Mouse (Mus musculus) embryonic facial prominence, embryonic 14.5 days (tissue): Measurements from ENCODE around the gene Eml4. TPM values are rescaled to one million over a fixed set of nuclear protein-coding genes. Genes with fewer than 3 reads are reported as not detected.

Experiments used
- ATAC-seq: fragments of 200-750 bp; cut with Nextera tagmentation; 2 replicates; pipeline ENCODE4 v1.8.0; 2017; ENCODE audit warnings: low read depth, moderate number of reproducible peaks, moderate TSS enrichment
- DNase-seq: peaks from one replicate; pipeline ENCODE4 v3.0.0-alpha.2; 2015; ENCODE audit warnings: low spot score
- H3K27ac ChIP-seq: fragments of 300-500 bp; sonication (generic); replicated peaks from 2 replicates; pipeline ENCODE4 v1.5.1; 2014; ENCODE audit warnings: low read depth, mild to moderate bottlenecking, low read length, moderate library complexity
- H3K27me3 ChIP-seq: fragments of 300-500 bp; sonication (generic); replicated peaks from 2 replicates; pipeline ENCODE4 v1.6.1; 2014; ENCODE audit warnings: low read length; ENCODE audit not compliant: control insufficient read depth, insufficient read depth
- H3K36me3 ChIP-seq: fragments of 300-500 bp; sonication (generic); 2 replicates; pipeline ENCODE4 v1.6.1; 2014; ENCODE audit warnings: low read length, mixed read lengths; ENCODE audit not compliant: control insufficient read depth, insufficient read depth
- H3K4me1 ChIP-seq: fragments of 300-500 bp; sonication (generic); 2 replicates; pipeline ENCODE4 v1.6.1; 2014; ENCODE audit warnings: antibody characterized with exemption, low read length; ENCODE audit not compliant: control insufficient read depth, insufficient read depth
- H3K4me2 ChIP-seq: fragments of 300-500 bp; sonication (generic); 2 replicates; pipeline ENCODE4 v1.6.1; 2014; ENCODE audit warnings: low read depth, mild to moderate bottlenecking, low read length, moderate library complexity, mixed read lengths
- H3K4me3 ChIP-seq: fragments of 300-500 bp; sonication (generic); 2 replicates; pipeline ENCODE4 v1.5.1; 2014; ENCODE audit warnings: low read depth, mild to moderate bottlenecking, low read length
- H3K9ac ChIP-seq: fragments of 300-500 bp; sonication (generic); 2 replicates; pipeline ENCODE4 v1.6.1; 2014; ENCODE audit warnings: low read depth, mild to moderate bottlenecking, low read length, moderate library complexity, mixed read lengths
- H3K9me3 ChIP-seq: fragments of 300-500 bp; sonication (generic); 2 replicates; pipeline ENCODE4 v1.6.1; 2016; ENCODE audit warnings: low read length; ENCODE audit not compliant: control insufficient read depth
- WGBS: fragments of 180-500 bp; shearing (Covaris S2); extraction: QIAGEN DNeasy Blood & Tissue Kit; methylation state at CpG from one replicate; pipeline ENCODE4 v1.1.7; 2014; 5-methylcytosine and 5-hydroxymethylcytosine counted together
- polyA plus RNA-seq: library from polyadenylated mRNA; unstranded; fragments of >200 nt; fragmentation: Nextera tagmentation; extraction: Ambion mirVana; gene quantifications from 2 replicates; pipeline ENCODE4 v1.2.1, GENCODE M21; 2014

Gene Eml4
- polyA plus RNA-seq, 1 experiment from 2014 or later: 35.3 TPM

DNA sequence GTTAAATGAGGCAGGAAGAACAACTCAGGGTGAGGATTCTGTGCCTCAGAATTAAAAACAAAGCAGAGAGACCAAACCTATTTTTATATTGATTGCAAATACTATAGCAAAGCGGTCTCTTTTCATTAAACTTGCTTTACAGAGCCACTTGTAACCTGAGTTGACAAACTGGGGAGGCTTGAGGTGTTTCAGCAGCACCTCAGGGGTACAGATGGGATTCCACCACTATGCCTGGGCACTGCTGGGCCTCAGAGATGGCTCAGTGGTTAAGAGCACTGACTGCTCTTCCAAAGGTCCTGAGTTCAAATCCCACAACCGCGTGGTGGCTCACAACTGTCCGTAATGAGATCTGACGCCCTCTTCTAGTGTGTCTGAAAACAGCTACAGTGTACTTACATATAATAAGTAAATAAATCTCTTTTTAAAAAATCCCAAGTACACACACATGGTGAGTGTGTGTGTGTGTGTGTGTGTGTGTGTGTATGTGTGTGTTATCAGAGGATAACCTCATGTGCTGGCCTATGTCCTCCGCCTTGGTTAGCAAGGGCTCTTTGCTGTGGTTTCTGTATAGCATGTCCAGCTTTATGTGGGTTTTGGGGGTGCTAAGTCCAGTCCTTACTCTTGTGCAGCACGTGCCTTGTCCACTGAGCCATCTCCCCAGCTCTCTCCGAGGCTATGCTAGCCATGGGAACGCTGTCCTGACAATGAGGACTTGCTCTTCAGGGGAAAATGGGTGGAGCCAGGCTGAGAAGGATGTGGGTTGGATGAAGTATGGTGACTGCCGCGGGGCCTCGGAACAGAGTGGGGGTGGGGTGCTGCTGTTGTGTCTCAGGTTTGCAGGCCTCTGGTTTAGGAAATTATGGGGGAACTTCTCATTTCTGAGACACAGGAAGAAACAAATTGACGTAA is 176.1 kb downstream of the Eml4 start:
- Histone ChIP-seq H3K9me3 (no peaks in the 10 kb centered on the region), H3K4me1 (peaks cover 22% of the 10 kb centered on the region), H3K36me3 (no peaks in the 10 kb centered on the region), H3K27ac (0 out of 2 replicates have a peak overlapping the region, but pooled peaks have one; percentile 28), H3K4me3 (0 out of 2 replicates have a peak overlapping the region, but pooled peaks have one; percentile 7), H3K27me3 (no peaks in the 10 kb centered on the region), H3K4me2 (peak overlapping the region; percentile 48), H3K9ac (no peak overlapping the region)
- DNase-seq (peak; percentile 79), ATAC-seq (peak; percentile 84)
- 29% methylated on average over 13 of the region's 13 CpGs for WGBS

GRCm38 (mm10) chr17:83527651-83528381 is 177.1 kb downstream of the Eml4 start:
- Histone ChIP-seq H3K36me3 (no peaks in the 10 kb centered on the region), H3K9ac (peak overlapping the region; percentile 30; the same call in 1 of the 2 replicates), H3K4me2 (peak overlapping the region; percentile 48), H3K9me3 (no peaks in the 10 kb centered on the region), H3K27me3 (no peaks in the 10 kb centered on the region), H3K27ac (no peak overlapping the region), H3K4me1 (peaks cover 22% of the 10 kb centered on the region), H3K4me3 (0 out of 2 replicates have a peak overlapping the region, but pooled peaks have one; percentile 7)
- WGBS: 24% methylated on average over 17 of the region's 17 CpGs
- DNase-seq: peak; percentile 49
- ATAC-seq: peak; percentile 71

Other genes with a start within 250 kb of the Eml4 start
- gene Pkdcc, start 135.6 kb upstream of the Eml4 start, polyA plus RNA-seq: 26.2 and 29.9 TPM in 2 replicates
- 182 and 193 TPM in 2 replicates for gene Cox7a2l, start 166.4 kb downstream of the Eml4 start, polyA plus RNA-seq